Mouse (Mus musculus): Measurements from ENCODE around the gene Kif14. TPM values are rescaled to one million over a fixed set of nuclear protein-coding genes. Genes with fewer than 3 reads are reported as not detected.

Kif14 gene
- total RNA-seq, 4 experiments from 2014 or later = 0.37 to 0.66 (median 0.52) TPM

DNA sequence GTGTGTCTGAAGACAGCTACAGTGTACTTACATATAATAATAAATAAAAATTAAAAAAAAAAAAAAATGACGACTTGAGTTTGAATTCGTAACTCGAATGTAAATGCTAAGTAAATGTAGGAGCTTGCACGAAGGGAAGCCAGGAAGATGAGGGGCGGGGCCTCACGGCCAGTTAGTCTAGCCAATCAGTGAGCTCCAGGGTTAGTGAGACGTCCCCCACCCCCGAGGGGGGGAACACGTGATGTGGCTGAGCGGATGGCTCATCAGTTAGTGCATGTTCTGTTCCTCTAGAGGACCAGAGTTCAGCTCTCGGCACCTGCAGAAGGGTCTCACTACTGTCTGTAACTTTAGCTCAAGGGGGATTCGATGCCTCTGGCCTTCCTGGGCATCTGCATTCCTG lies 91.3 kb downstream of the Kif14 start:
- no peak for DNase-seq

DNA sequence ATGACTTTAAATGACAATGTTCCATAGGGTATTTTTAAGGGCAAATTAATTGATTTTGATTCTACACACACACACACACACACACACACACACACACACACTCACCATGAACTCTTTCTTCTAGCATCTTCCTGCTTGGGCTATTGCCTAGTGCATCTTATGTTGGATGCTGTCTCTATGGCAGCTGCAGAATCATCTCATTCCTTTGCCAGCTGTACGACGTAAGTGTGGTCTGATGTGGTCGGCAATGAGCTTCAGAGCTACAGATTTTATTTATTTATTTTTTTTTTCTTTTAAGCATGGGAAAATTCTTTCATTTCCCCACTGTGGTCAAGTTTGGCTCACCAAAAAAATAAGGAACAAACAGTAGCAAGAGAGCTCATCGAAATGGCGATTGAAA lies 92.6 kb downstream of the Kif14 start:
- DNase-seq = no peak

DNA sequence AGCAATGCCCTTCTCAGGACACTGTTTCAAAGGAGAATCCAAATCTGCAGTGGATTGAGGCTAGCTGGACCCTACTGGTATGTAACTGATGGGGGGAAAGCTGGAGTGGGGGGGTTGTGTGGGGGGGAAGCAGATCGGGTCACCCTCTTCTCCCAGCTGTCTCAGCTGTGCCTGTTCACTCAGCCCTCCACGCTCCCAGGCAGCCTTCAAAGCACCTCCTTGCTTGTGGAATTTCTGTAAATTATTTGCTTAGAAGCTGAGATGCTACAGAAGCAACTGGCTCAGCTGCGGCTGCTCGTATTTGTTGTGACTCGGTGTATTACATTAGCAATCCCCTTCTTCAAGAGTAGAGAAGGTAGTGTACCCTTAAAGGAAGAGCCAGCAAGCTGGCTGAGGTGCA lies 93.1 kb downstream of the Kif14 start:
- DNase-seq = no peak

DNA sequence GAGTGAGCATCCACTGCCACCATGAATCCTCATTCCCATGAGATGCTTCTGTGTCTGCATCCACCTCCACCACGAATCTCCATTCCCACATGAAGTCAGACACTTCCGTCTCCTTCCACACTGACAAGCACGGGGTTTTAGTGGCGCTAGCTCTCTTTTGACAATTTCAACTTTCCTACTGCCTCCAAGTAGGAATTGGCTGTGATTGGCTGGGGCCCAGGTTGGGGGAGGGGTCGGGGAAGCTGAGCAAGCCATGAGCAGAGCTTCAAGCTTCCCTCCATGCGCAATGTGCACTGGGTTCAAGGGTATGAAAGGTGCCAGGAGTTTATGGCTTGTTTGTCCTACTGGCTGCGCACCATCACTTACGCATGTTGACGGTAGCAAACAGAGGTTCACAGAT lies 93.6 kb downstream of the Kif14 start:
- no peak for DNase-seq

DNA sequence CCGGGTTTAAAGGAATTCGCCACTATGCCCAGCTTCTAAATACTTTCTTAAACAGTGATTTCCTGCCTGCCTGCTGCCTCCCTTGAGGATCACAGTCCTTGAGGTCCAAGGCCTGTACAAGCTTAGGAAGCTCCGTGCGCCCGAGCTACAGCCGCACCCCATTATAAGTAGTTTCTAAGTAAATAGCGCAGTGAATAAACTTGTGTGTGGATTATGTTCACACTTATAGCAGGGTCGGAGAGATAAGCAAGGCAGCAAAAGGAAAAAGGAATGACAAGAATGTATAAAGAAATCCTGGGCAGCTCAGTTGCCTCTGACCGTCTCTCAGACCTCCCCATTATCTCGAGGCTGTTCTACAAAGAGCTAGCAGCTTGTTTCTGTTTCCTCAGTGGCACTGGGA lies 95.7 kb downstream of the Kif14 start:
- DNase-seq = no peak

DNA sequence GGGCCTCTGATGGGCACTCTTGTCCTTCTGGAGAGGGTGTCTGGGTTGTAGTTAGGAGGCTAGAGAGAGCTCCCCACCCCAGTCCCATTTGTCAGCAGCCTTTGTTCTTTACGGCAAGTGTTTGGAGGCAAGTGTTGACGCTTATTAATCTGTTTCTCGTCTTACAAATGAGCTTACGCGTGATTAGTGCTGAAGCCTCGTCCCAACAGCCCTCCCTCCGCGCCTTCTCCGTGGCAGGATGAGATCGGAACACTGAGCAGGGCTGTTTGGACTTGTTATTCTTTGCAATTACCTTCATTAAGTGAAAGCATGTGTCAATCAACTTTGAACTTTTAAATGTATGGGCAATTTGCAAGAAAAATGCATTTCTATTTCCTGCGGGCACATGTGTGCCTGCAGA lies 97.0 kb downstream of the Kif14 start:
- no peak for DNase-seq

DNA sequence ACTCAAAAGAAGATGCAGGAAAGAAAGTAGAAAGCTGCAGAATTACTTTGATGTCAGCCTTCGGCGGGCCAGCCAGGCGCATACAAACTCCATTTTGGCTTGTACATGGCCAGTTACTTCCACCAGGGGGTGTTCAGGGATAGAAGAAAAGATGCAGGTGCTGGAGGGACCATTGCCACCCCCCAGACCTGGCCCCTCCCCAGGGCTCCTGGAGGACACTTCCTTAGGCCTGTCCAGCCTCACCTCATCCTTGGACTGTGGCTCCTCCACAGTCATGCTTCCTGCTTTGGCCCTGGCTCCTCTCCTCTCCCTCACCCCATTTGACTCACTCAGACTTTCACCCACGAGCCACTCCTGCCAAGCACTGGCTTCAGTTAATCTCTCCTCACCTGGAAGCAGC lies 98.8 kb downstream of the Kif14 start:
- no peak for DNase-seq

DNA sequence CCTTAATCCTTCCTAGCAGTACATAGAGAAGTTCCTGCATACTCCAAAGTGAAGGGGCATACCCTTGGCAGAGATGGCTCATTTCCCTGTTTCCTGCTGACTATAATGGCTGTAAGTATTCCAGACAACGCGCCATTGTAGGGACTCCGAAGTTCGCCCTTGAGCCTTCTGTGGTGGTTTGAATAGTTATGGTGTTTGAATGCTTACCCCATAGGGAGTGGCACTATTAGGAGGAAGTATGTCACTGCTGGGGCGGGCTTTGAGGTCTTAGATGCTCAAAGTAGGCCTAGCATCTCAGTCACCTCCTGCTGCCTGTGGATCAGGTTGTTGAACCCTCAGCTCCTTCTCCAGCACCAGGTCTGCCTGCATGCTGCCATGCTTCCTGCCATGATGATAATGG lies 100.2 kb downstream of the Kif14 start:
- DNase-seq = no peak

DNA sequence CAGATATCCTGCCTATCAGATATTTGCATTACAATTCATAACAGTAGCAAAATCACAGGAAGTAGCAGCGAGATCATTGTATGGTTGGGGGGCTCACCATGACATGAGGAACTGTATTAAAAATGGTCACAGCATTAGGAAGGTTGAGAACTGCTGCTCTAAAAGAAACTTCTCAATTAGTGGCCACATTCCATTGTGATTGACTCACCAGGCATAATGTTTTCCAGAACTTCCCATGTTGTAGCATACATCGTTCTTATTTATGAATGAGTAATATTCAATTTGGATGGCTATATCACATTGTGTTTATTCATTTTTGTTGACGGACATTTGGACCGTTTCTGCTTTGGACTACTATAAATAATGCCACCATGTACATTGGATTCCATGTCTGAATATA lies 101.5 kb downstream of the Kif14 start:
- no peak for DNase-seq

DNA sequence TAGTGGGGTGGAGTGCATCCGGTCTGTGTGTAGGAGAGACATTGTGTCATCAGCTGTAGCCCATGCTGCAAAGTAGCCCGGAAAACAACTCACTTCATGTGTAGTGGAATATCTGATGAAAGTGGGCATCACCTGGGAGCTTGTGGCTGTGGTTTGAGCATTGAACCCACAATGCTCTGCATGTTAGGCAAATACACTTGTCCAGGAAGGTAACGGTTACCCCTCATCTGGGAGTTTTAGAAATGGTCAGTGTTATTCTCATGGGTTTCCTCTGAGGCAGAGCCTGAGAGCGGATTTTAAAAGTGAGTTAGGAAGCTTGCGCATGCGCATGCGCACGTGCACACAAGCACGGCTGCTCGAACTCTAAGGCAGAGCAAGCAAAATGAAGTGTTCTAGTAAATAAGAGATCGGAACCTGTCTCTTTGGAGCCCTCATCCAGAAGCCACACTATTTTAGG lies 102.6 kb downstream of the Kif14 start:
- no peak for DNase-seq

DNA sequence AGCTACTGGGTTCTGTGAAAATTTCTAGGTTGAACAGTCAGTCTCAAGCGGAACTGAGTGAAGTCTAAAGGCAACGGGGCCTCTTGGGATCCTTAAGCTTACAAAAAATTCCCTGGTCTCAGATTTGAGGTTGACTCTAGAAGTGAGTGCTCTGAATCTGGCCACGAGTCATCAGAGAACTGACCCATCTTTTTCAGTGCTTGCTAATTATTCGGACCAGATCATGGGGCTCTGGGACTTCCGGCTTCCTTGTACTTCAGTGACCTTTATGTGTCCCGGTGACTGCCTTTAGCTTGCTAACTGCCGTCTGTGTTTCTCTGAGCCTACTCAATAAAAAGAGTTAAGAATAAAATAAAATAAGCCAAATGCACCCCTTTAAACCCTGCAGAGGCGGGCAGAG lies 103.1 kb downstream of the Kif14 start:
- DNase-seq = no peak

DNA sequence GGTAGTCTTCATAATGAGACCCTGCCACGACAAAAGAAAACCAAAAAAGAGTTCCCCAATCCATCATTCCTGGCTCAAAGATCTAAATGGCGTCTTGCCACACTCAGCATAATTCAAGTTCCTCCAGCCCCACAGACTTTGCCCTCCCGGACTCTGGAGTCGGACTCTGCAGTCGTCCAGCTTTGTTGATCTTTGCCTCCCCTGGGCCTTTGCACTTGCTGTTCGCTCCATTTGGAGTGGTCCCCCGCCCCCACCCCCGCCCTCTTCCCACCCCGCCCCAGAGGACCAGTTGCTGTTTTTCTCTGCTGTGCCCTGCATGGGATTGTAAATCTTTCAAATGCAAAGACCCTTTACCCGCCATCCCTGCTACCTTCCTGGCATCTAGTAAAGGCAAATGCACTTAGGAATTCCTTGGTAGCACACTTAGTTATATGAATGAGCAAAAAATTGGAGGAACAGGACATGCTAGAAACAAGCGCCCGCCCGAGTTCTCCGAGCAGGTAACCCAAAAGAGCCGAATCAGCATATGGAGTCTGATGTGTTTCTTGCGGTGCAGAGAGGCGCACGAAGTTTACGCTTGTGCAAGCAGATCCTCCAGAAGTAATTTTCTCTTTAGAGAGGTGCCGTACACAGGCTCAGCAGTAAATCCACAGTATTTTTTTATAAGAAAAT lies 103.6 kb downstream of the Kif14 start:
- DNase-seq = no peak

DNA sequence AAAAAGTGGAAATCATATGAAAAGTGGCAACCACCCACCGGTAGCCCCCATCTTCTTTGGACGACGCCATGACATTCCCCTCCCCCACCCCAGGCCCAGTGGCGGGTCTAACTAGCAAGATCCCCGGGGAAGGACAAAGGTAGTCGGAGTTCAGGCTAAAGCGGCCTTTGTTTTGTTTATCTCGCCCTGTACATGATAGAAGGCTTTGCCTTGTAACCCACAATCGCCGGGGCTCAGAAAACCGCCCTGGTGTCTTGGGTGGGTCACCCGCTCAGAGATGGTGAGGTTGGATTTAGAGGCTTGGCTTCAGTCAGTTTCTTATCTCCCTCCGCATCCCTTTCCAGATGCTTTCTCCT lies 104.1 kb downstream of the Kif14 start:
- no peak for DNase-seq

DNA sequence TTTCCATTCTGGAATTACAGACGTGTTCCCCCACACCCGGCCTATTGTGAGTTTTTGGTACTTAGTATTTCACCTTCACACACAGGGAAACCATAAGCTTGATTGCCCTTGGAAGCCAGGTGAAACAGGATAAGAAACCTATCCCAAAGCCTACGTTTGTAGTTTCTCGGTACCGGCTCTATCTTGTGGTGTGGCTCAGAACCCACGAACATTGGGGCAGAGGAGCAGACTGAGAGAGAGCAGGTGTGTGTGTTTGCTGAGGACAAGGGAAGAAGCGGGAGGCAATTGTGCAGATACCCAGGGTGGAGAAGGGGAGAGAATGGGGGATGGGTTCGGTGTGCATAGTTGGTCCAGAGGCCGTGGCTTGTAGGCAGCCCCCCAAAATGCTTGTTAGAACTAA lies 104.8 kb downstream of the Kif14 start:
- DNase-seq = no peak

DNA sequence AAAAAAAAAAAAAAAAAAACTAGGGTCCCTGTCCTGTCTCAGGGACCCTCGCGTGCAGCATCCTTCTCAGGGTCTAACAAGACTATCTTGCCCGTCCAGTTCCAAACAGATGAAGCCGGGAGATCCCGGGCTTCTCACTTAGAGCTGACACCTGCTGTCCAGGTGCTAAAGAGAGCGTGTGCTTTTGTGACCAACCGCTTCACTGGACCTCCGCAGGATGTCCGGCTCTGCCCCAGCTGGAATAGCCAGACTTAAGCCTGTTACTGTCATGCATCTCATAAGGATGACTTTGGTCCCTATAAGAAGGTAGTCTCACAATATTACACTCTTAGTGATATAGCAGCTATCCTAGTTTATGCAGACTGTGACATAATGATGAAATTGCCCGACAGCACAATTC lies 105.4 kb downstream of the Kif14 start:
- no peak for DNase-seq

DNA sequence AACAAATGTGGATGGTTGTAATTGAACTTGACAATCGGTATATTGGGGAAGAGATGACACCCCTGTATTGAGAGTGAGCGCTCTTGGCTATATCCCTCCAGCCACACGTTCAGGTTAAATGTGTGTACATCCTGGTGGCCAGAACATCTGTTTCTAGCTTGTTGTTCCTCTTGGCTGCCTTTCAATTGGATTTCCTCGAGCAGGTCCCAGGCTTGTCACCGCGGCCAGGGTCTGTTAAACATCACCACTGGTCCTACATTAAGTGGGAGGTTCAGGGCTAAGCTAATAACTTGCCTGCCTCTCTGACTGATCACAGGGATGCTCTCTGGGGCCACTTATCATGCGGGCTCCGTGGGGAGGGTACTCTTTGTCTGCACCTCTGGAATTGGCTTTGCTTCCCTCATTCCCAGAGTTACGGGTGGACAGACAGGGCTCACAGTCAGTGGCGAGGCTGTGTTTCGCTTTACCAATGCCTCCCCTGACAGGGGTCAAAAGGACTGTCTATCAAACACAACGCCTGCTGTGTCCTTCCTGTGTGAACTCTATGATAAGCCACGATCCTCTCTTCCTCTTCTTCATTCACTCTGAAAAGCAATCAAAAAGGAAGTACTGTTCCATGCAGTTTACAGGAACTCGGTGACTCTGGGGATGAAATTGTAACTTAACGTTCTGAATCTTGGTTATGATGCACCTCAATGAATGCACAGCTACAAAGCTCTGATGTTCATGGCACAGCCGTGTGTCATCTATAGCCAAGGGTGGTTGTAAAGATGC lies 111.9 kb downstream of the Kif14 start:
- DNase-seq = no peak

DNA sequence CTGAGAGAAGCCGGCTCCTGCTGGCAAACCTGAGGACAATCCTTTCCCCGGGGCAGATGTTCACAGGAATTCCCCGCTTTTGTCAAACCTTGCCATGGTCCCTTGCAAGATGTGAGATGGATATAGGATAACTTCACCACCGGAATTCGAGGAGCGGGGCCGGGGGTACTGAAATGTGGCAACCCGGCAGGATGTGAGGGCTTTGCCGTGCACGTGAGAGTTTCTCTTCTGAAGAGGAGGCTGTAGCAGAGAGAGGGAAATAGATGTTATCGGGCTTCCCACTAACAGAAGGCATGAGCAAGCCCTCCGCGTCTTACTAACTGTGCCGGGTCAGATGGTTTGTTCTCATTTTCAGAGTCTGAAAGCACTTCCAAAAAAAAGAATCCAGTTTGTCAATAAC lies 113.2 kb downstream of the Kif14 start:
- no peak for DNase-seq

DNA sequence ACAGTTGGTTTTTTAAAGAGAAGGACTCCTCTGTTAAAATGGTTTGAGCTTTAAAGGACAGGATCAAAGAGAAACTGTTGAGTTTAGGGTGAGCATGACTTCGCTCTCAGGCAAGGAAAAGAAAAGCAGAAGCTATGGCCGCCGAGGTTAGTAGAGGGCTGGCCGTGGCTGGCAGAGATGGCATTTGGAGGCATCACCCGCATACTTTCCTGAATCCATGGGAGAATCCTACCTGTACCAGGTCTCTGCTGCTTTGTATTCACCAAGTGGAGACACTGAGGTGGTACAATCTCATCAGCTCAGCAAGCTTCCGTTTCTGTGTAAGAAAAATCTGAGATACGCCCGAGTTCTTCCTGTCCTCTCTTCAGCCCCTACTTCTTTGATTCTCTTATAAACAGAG lies 114.1 kb downstream of the Kif14 start:
- no peak for DNase-seq

Other genes with a start within 250 kb of the Kif14 start
- gene Inava, start 232.1 kb upstream of the Kif14 start, total RNA-seq (2022) = under 1 TPM in 1 of 4 experiments, not detected in 3; 0.08 TPM
- gene Gpr25, start 205.5 kb upstream of the Kif14 start, total RNA-seq (2022) = under 1 TPM in 1 of 4 experiments, not detected in 3; 0.38 TPM
- 10 to 100 TPM; 31.6 to 46.8 (median 39.7) TPM for gene Camsap2, start 120.2 kb upstream of the Kif14 start, total RNA-seq (2022)
- 10 to 100 TPM; 12.1 to 13.5 (median 12.9) TPM for gene Ddx59, start 51.1 kb upstream of the Kif14 start, total RNA-seq (2022)
- gene Zfp281, start 158.6 kb downstream of the Kif14 start, total RNA-seq (2022) = 10 to 100 TPM; 17.9 to 22.4 (median 19.6) TPM

Measured in adrenal gland, adult 8-10 months (tissue).